Mouse (Mus musculus): ENCODE measurements at regions not wholly inside any gene's neighbourhood (a gene's known extent, or its start where the extent isn't known, plus 50 kb on each side); places are given as distances from the start of the nearest gene placed in this dataset.

DNA sequence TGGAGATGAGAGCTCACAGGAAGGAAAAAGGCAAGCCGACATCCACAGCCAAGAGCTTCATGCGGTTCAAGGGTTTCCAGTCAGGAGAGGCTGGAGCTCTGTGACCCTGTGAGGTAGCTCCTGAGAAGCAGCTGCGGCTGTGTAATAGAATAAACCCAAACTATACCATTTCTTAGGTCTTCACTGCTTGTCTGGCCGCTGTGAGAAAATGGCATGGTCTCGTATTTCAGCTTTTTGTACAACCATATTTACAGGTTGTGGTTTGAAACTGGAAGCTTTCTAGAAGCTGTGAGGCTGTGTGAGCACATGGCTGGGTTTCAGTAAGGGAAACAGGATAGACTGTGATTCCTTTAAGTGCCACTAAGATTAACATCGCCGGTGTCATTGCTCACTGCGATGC is 388.6 kb upstream of the Gm11114 start:
- TF ChIP-seq CTCF (IDR thresholded peaks at IDR 0.05; ENCODE audit: low read depth), result no peak
- TF ChIP-seq EP300 (optimal IDR thresholded peaks at IDR 0.05), result no peak

All from stomach, postnatal 0 days (tissue).